8 mouse cellular contexts compared by ENCODE assay signal in genomic region chr7:46535429-46535799, GRCm38 (mm10).
A peak's percentile ranks its signal among the peaks of the same experiment; 100 is the strongest.
DNase-seq lines count a peak whose midpoint lies in the region; ATAC-seq and TF ChIP-seq lines count a peak whose summit lies in the region.

No protein-coding gene starts in this region.

- DNase-seq in heart, postnatal 14 days, result peak; percentile 23 to 30
- DNase-seq in heart, adult 11 months, result no peak
- peak; percentile 97 for DNase-seq in cerebellum, adult 9-10 months
- DNase-seq in frontal cortex, postnatal 10 days (ENCODE audit: low spot score in 2 of 2), result peak; percentile 47 to 61
- DNase-seq in kidney, postnatal 14 days, result peak; percentile 44
- DNase-seq in limb, embryonic 14.5 days (ENCODE audit: low spot score), result peak; percentile 17
- DNase-seq in retina, postnatal 7 days (ENCODE audit: low read depth, low spot score), result peak; percentile 47
- DNase-seq in Muller cell, postnatal 12 days (ENCODE audit: inconsistent ontology term), result no peak

- WGBS in limb, embryonic 14.5 days, result 14% methylated on average over 10 of the region's 10 CpGs

- H3K4me2 ChIP-seq in limb, embryonic 14.5 days (replicated peaks; ENCODE audit: low read depth, low read length, severe bottlenecking), result no peak overlapping the region

- H3K27me3 ChIP-seq in limb, embryonic 14.5 days (ENCODE audit: control insufficient read depth, insufficient read depth, low read length), result no peaks in the 10 kb centered on the region

- 0 out of 2 replicates have a peak overlapping the region, but pooled peaks have one; percentile 16 for H3K9ac ChIP-seq in limb, embryonic 14.5 days (ENCODE audit: low read depth, low read length, severe bottlenecking)

- intact Hi-C loops in heart, postnatal 14 days (cut with DNase I), result no loop called here

- no peak for ATAC-seq in limb, embryonic 14.5 days (ENCODE audit: low FRiP score, low read depth)

- TF ChIP-seq POLR2A in limb, embryonic 14.5 days (IDR thresholded peaks at IDR 0.05; ENCODE audit: borderline replicate concordance, extremely low read depth, insufficient read depth, insufficient read length), result no peak

- H3K4me1 ChIP-seq in limb, embryonic 14.5 days (ENCODE audit: control insufficient read depth, insufficient read depth, low read length), result no peaks in the 10 kb centered on the region

- H3K9me3 ChIP-seq in limb, embryonic 14.5 days (ENCODE audit: control insufficient read depth, low read length), result no peaks in the 10 kb centered on the region

- H3K36me3 ChIP-seq in limb, embryonic 14.5 days (ENCODE audit: control insufficient read depth, insufficient read depth, low read length), result no peaks in the 10 kb centered on the region

- H3K4me3 ChIP-seq in limb, embryonic 14.5 days (replicated peaks; ENCODE audit: low read length), result no peak overlapping the region

- H3K27ac ChIP-seq in limb, embryonic 14.5 days (replicated peaks; ENCODE audit: low read depth, low read length), result no peak overlapping the region

Comparison
In these comparisons a context has a peak if more than half of its experiments do, and no peak if none do; other contexts are left out.
1. DNase-seq: peak in heart, postnatal 14 days (2 of 2), cerebellum, adult 9-10 months (single experiment), frontal cortex, postnatal 10 days (2 of 2), kidney, postnatal 14 days (single experiment), limb, embryonic 14.5 days (single experiment) and retina, postnatal 7 days (single experiment); none in heart, adult 11 months (single experiment) and Muller cell, postnatal 12 days (single experiment).